Mouse (Mus musculus): ENCODE measurements at regions not wholly inside any gene's neighbourhood (a gene's known extent, or its start where the extent isn't known, plus 50 kb on each side); places are given as distances from the start of the nearest gene placed in this dataset.

DNA sequence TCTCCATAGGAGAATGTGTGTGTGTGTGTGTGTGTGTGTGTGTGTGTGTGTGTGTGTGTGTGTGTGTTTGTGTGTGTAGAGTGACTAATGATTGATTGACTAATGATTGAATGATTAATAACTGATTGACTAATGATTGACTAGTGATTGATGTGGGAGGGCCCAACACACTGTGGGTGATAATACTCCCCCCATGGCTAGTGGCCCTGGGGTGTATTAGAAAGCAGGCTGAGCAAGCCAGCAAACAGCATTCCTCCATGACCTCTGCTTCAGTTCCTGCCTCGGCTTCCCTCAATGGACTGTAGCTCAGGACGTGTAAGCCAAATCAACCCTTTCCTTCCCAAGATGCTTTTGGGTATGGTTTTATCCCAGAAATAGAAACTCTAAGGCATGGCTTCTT, 114.1 kb upstream of the Rreb1 start:
- DNase-seq: no peak

DNA sequence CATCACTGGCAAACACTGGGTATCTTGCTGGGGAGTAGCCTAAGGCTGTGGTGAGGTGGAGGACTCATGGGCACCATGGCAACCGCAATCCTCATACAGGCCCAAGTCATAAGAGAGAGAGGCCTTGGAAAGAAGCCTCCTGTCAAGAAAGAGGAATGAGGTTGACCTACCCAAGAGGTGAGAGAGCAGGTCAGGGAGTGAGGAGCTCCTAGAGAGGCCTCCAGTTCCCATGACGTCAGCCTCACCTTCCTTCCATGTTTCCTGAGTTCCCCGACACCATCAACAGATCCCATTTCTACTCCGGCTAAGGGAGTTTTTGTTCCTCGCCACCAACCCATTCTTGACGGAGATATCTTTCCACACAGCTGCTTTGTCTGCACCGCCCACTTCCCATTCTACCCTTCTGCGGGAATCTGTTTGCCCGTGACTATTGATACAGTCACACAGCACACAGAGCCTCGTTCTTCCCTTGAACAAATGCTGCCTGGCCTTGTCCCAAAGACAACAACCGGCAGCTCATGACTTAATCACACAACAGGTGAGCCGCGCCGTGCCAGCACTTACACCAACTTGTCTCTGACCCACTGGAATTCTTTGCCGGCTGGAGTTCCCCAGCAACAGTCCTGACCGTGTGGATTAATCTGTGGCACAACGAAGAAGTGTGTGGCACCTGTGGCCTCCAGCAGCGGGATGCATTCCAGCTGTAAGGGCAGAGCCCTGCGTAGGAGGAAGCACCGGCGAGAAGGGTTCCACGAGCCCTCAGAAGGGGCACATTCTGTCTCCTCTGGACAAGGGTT, 111.8 kb upstream of the Rreb1 start:
- DNase-seq: peak; percentile 37 to 64

DNA sequence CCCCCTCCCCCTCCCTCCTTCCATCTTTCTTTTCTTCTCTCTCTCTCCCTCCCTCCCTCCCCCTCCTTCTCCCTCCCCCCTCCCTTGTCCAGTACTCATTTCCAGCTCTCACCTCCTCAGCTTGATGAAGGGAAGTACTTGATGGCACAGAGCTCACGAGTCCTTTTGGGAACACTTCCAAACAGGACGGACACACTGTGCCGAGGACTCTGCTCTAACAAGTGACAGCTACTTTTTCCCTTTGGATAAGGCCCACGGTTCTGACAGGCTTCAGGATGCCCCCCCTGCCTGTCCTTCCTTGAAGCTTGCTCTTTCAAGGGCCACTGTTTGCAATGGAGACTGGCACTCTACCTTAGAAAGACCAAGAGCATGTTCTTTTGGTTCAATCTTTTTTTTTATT, 110.8 kb upstream of the Rreb1 start:
- DNase-seq: peak; percentile 59 to 73

DNA sequence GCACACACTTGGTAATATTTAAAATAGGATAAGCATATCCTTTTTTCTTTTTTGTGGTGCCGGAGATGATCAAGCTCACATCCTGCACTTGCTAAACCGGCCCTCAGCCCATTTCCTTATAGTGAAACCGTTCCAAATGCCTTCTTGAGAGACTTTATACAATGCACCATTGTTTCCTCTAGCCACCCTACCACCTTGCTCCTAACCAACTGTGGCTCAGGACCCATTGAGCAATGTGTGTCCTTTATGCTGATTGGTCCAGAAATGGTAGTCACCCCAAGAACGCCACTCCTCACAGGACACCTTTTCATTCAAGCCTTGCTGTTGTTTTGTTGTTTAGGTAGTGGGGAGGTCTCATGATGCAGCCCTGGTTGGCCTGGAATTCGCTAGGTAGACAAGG, 110.3 kb upstream of the Rreb1 start:
- peak in 1 of 2 experiments; percentile 26 for DNase-seq

DNA sequence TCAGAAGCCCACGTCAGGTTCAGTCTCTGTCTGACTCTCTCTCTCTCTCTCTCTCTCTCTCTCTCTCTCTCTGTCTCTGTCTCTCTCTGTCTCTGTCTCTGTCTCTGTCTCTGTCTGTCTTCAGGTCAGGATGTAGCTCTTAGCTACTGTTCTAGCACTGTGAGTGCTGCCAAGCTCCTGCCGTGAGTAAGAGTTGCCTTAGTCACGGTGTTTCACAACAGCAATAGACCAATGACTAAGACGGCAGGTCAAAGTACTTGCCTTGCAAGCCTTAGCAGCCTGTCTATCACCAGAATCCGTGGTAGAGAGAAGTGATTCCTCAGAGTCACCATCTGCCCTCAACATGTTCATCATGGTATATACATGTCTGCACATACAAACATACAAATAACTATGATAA, 107.1 kb upstream of the Rreb1 start:
- DNase-seq: no peak

DNA sequence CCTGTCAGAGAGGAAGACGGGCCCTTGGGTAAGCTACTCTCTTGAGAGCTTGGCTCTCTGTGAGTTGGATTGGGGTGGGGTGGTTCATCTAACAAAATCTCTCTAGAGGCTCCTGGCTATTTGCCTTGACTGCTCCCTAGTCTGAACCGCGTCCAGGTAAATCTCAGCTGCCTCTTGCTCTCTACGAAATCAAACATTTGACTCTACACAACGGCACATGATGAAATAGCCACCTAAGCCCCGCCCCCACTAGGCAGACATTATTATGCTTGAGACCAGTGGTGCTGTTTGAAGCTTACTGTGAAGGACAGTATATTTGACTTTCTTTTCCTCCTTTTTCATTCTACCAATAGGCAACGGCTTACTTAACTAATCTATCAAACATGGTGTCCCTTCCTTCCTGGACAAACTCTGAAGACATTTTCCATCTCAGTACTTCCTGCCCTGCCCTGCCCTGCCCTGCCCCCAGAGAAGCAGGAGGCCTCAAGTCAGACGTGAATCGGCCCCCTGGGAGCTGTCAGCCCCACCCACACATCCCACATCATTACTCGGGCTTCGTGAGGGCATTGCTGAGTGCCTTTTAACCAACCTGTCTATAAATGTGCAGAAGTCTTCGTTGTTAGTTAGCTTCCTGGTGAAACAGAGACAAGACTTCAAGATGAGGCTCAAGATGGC, 103.4 kb upstream of the Rreb1 start:
- peak in 1 of 2 experiments; percentile 19 for DNase-seq

DNA sequence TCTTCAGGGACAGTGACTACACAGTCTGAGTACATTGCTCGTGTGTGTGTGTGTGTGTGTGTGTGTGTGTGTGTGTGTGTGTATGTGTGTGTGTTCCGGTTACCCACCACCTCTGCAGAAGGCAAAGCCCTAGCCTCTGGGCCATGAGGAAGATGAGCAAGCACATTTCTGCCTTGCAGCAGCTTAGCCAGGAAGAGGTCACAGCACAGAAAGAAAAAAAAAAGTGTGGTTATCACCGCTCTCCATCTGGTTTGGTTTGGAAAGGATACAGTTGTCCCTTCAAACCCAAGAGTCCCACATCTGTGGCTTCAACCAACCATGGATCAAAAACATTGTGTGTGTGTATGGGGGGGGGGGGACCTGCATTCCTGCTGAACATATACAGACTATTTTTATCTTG, 102.5 kb upstream of the Rreb1 start:
- DNase-seq: no peak

DNA sequence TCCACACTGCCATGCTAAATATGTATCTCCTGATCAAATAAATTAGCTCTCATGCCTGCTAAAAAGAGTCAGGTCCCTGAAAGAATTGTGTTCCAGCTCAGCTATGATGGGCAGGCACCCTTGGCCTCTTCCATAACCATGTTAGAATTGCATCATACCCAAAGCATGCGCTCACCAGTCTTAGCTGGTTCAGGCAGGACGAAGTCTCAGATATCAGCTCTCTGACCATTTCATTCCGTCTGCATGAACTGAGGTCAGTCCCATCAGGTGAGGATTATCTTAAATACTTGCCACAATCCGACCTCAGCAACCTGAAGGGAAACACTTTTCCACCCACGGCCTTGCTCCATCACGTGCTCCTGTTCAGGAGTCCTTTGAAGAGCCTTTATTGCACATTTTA, 101.3 kb upstream of the Rreb1 start:
- no peak for DNase-seq

DNA sequence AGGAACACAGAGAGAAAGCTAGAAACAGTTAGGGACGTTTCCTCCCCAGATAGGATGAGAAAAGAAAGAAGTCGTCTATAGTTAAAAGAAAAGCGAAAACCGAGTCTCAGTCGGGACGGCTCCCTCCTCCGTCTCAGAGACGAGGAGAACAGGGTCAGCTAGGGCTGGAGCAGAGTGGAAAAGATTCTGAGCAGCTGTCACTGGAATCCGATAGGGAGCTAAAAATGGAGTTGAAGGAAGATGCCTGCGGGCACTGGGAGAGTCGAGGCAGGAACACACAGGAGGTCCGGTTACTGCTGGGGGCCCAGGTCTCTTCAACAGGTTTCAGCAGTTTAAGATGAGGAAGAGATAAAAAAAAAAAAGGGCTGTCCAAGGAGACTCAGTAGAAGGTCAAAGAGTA, 99.9 kb upstream of the Rreb1 start:
- no peak for DNase-seq

DNA sequence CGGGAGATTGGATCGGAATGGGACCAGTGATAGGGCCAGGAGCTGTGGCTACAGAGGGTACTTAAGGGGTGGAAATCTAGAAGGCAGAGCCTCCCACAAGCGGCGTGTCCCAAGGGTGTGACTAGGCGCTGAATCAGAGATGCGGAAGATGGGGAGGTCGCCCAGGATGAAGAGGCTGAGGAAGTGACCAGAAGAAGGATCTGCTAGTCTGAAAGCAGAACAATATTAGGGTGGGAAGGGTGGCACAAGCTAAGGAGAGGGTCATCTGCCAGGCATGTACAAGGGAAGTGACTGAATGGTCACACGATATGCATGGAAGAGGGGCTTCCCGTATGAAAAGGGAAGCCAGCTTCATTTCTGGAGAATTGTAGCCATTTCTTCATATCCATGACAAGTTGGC, 99.4 kb upstream of the Rreb1 start:
- no peak for DNase-seq

DNA sequence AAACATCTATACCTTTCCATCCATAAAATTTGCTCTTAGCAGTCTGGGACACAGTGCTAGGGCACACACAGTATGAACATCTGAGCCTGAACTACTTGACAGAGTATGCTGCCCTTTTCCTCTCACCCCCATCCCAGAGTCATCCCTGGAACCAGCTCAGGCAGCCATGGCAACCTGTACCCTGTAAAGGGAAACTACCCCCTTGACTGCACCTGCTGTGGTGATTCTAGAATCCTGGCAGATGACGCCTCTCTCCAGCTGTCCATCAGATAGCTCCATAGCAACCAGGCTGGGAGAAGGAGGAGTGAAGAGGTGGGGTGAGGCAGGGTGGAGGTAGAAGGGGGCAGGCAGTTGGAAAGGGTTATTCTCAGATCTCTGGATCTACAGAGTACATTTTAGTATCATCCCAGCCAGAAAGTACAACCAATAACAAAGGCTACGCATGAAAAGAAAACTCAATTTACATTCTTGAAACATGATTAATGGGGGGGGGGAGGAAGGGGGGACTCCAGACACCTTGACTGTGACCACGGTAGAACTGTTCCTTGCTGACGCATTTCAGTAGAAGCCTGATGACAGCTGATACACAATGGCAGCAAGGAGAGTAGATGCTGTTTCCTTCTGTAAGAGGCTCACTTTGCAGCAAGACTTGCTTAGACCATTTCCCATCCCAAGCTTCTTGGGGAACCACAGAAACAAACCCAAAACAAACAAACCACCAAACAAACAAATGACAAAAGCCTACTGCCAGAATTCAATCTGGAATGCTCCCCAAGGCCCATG, 97.2 kb upstream of the Rreb1 start:
- no peak for DNase-seq

DNA sequence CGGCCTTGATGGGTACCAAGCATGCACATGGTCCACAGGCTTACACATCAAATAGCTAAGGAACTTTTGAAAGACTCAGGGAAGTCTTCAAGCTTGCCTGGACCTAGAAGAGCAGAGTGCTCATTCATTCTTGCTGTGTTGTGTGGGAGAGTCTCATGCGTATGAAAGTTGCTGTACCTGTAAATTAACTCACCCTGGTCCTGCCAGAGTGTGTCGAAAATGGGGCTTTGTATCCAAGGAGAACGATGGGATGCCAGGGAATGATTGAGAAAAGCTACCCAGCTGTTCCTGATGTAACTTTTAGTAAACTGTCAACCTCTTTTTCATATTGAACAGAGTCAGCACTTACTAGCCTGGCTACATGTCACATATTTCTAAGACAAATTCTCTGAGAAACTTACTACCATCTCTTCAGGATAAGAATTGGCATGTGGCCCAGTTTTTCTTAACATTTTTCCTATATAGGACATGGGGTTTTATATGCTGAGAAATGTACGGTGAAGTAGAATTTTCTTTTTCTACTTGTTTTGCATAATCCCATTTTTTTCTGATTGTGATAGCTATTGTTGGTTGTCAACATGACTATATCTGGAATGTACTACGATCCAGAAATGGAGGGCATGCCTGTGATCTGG, 95.0 kb upstream of the Rreb1 start:
- no peak for DNase-seq

DNA sequence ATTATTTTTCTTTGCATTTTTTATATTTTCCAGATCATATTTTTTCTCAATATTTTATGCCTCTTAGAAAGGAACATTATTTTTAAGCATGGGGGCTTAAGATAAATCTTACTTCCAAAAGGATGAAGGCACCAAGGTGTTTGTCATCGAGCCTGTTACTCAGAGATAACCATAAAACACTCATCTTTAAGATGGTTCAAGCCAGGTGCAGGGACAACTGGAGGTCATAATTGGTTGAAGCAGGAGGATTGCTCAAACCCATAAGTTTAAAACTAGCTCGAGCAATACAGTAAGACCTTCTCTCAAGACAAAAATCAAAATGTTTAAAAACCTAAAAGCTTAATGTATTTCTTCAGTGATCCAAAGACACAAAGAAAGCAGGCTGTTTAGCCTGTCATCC, 92.6 kb upstream of the Rreb1 start:
- DNase-seq: no peak

DNA sequence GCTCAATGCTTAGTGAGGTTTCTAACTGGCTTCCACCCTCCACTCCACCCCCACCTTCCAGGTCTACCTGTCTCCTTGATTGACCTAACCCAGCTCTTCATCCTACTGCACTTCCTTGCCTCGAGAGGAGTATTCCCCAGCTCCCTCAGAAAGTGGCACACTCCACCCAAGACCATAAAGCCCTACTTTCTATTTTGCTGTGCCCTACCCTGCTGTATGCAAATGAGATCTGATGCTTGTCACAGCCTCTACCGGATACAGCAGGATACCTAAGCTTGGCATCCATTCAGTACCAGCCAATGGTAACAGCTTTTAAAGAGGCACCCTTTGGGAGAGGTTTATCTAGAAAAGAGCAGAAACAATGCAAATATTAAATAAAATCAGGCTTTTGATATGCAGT, 92.1 kb upstream of the Rreb1 start:
- no peak for DNase-seq

DNA sequence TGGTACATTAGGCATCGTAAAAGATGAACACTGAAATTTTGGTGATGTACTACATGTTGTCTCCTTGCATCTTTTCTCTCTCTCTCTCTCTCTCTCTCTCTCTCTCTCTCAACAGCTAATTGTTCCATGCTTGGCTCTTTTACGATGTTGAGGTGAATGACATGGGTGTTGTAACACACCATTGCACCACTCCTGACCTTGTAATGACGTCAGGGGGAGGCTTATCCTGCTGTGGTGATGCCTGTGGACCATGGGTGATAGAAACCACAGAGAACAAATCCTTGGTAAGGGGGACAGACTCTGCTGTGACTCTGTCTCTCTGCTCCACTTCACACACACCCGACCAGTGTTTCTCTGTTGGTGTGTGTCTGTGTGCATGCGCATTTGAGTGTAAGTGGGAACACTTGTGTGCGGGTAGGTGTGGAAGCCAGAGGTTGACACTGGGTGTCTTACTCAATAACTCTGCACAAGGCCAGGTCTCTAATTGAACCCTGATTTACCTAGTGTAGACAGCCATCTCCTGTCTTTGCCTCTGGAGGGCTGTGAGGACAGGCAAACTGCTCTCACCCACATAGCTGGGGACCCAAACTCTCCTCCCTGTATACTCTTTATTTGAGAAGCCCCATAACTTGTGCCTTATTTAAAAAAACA, 88.9 kb upstream of the Rreb1 start:
- no peak for DNase-seq

DNA sequence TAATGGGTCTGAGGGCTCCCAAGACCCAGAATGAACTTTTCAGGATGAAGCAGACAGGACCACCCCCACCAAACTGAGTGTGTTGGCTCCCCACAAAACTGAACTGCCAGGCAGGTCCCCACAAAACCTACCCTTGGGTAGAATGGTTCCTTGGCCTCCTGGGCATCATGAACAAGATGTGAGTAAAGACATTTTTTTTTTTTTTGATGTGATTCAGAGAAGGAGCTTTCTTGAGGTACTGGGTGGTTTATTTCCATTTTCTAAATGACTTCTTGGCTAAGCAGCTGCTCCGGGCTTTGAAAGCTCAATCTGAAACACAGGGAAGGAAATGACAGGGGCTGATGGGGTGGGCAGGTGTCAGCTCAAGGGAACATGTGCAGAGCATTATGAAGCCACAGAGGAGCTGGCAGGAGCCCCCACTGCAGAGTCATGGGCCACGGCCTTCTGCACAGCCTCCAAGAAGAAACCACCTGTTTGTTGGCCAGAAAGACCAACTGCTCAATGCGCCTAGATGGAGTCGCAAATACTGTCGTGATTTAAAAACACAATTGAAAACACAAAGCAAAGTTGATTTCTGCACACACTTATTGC, 86.2 kb upstream of the Rreb1 start:
- DNase-seq: no peak

DNA sequence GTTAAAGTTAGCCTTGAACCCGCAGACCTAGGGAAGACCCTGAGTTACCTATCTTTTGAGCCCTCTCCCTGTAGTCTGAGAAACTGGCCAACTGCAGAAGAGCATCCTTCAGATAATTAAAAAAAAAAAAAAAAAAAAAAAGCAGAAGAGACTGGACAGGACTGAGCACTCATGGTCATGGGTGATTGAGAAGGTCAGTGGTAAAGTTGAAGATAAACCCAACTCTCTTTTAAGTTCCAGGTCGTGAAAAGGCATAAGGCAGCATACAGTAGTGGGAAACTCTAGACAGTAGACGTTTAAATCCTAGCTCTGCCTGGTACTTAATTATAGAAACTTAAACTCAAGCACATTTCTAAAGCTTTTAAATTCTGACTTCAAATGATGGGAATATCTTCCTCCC, 84.6 kb upstream of the Rreb1 start:
- DNase-seq: peak in 1 of 2 experiments; percentile 38

DNA sequence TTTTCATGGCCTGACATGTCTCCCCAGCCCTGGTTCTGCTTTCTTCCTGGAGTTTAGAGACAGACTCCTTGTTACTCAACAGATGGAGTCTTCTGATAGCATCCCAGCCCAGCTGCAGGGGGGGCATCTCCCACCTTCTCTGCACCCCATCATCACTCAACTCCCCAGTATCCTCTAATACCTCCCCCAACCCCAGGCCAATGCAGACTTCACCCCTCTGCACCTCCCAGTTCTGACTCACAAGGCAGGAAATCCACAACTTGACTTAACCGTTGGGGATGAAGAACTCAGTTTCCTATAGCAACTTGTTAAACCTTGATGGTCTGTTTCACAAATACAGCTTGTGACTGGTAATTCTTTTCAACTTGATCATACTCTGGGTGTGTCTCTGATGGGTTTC, 73.7 kb upstream of the Rreb1 start:
- DNase-seq: no peak

DNA sequence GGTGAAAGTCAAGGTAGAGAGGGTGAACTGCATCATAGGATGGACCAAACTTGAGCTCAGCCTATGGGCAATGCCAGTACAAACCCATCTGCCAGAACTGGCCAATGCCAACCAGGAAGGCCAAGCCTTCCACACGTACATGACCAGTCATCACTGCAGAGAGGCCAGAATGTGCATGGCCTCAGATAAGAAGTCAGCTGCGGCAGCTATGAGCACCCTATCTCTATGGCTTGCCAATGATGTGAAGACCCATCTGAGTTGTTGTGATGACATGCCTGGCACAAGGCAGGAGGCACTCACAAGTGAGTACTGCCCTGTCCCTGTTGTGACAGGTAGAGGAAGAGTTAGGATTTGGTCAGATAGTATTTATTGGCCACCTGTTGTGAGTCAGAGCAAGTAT, 72.7 kb upstream of the Rreb1 start:
- DNase-seq: no peak

DNA sequence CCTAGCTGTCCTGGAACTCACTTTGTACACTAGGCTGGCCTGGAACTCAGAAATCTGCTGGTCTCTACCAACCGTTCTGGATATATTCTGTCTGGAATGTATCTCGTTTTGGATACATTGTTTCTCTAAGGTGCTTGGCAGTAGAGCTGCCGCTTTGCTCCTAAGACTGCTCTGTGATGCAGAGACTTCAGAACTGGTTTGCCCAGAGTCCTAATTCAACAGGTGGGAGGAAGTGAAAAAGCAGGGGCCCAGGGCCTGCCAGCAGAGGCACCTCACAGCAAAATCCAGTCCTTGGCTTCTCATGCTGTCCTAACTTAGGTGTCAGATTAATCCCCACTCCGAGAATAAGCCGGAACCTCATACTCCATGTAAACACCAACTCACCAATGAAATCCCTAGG, 67.3 kb upstream of the Rreb1 start:
- DNase-seq: no peak

DNA sequence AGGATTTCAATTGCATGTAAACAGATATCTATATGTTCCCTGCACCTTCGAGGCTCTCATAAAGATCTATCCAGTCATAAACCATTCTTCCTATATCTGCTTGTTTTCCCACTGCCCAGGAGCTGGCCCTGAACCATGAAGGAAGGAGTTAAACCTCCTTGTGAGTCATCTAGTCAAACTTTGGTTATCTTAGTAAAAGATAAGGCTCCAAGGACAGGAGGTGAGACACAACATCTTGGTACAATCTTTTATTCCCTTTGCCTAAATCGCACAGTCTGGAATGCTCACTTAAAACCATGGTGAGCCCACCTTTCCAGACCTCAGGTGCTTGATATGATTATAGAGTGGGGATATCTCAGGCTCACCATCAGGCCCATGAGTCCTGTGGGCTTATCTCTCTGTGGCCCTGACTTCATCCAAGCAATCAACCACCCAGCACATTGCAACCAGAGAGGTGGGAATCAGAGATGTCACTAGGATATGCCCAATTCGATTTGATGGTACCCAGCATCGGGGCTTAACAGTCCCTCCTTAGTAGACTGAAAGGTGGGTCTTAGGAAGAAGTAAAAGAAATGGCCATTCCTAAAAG, 65.2 kb upstream of the Rreb1 start:
- DNase-seq: no peak

All from kidney, postnatal 36 days (tissue).